Mouse (Mus musculus) embryonic facial prominence, embryonic 11.5 days (tissue): Measurements from ENCODE around the gene Vps26c. TPM values are rescaled to one million over a fixed set of nuclear protein-coding genes. Genes with fewer than 3 reads are reported as not detected.
"Not testable (repeated sequence)": the region's sequence is repeated elsewhere in the genome, so short reads cannot be mapped to it uniquely, and the experiment has no call there.

Experiments
- ATAC-seq: fragments of 200-750 bp; cut with Nextera tagmentation; replicated peaks from 2 replicates; pipeline ENCODE4 v1.8.0; 2017; ENCODE audit warnings: low read depth; ENCODE audit not compliant: insufficient number of reproducible peaks, low FRiP score, low TSS enrichment
- DNase-seq: peaks from one replicate; pipeline ENCODE4 v3.0.0-alpha.2; 2015; ENCODE audit warnings: low spot score
- H3K27ac ChIP-seq: fragments of 300-500 bp; sonication (generic); replicated peaks from 2 replicates; pipeline ENCODE4 v1.5.1; 2014; ENCODE audit warnings: mild to moderate bottlenecking, low read depth, low read length, control low read depth
- H3K27me3 ChIP-seq: fragments of 300-500 bp; sonication (generic); 2 replicates; pipeline ENCODE4 v1.6.1; 2014; ENCODE audit warnings: mild to moderate bottlenecking, low read length, moderate library complexity, mixed read lengths; ENCODE audit not compliant: control insufficient read depth, insufficient read depth
- H3K36me3 ChIP-seq: fragments of 300-500 bp; sonication (generic); replicated peaks from 2 replicates; pipeline ENCODE4 v1.6.1; 2014; ENCODE audit warnings: low read depth, mild to moderate bottlenecking, low read length, moderate library complexity, mixed read lengths; ENCODE audit not compliant: control insufficient read depth, insufficient read depth
- H3K4me1 ChIP-seq: fragments of 300-500 bp; sonication (generic); 2 replicates; pipeline ENCODE4 v1.6.1; 2014; ENCODE audit warnings: low read length, mixed read lengths; ENCODE audit not compliant: control insufficient read depth, insufficient read depth
- H3K4me2 ChIP-seq: fragments of 300-500 bp; sonication (generic); 2 replicates; pipeline ENCODE4 v1.6.1; 2014; ENCODE audit warnings: low read depth, mild to moderate bottlenecking, control low read depth, low read length, moderate library complexity
- H3K4me3 ChIP-seq: fragments of 300-500 bp; sonication (generic); 2 replicates; pipeline ENCODE4 v1.5.1; 2014; ENCODE audit warnings: low read depth, low read length, control low read depth
- H3K9ac ChIP-seq: fragments of 300-500 bp; sonication (generic); replicated peaks from 2 replicates; pipeline ENCODE4 v1.6.1; 2014; ENCODE audit warnings: mild to moderate bottlenecking, control low read depth, low read length
- H3K9me3 ChIP-seq: fragments of 300-500 bp; sonication (generic); replicated peaks from 2 replicates; pipeline ENCODE4 v1.6.1; 2016; ENCODE audit warnings: mild to moderate bottlenecking, low read length, inconsistent platforms, mixed read lengths; ENCODE audit not compliant: control insufficient read depth
- whole genome bisulfite sequencing: fragments of 180-500 bp; shearing (Covaris S2); extraction: QIAGEN DNeasy Blood & Tissue Kit; methylation state at CpG from one replicate; pipeline ENCODE4 v1.1.7; 2014; 5-methylcytosine and 5-hydroxymethylcytosine counted together
- polyA plus RNA-seq: library from polyadenylated mRNA; unstranded; fragments of >200 nt; fragmentation: Nextera tagmentation; extraction: Ambion mirVana; gene quantifications from 2 replicates; pipeline ENCODE4 v1.2.1, GENCODE M21; 2014

Vps26c gene
- polyA plus RNA-seq, 1 experiment from 2014 or later, result 61.2 TPM

DNA sequence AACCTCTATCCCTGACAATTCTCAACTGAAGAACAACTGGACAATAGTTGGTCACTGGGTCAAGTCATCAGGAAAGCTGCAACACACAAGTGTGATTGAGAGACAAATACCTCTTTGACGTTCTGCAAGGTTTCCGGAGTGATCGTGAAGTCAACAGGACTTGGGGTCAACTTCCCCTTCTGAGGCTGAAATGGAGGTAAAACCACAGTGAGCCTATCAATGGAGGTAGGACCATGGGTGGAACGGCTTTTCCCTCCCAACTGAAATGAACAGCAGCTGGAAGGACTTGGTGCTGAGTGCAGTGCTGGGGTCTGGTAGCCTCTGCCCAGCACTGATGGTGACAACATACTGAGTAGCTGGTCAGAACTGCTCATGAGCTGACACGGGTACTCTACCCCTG is 22.4 kb downstream of the Vps26c start:
- no peak overlapping the region for H3K27ac ChIP-seq
- no peak overlapping the region for H3K4me2 ChIP-seq
- H3K4me3 ChIP-seq, result no peak overlapping the region
- DNase-seq (no peak), ATAC-seq (no peak)
- no peaks in the 10 kb centered on the region for H3K27me3 ChIP-seq
- no peaks in the 10 kb centered on the region for H3K4me1 ChIP-seq
- 91% methylated on average over 5 of the region's 5 CpGs for WGBS
- no peak overlapping the region for H3K9ac ChIP-seq
- no peaks in the 10 kb centered on the region for H3K9me3 ChIP-seq
- H3K36me3 ChIP-seq, result peaks cover 6% of the 10 kb centered on the region

DNA sequence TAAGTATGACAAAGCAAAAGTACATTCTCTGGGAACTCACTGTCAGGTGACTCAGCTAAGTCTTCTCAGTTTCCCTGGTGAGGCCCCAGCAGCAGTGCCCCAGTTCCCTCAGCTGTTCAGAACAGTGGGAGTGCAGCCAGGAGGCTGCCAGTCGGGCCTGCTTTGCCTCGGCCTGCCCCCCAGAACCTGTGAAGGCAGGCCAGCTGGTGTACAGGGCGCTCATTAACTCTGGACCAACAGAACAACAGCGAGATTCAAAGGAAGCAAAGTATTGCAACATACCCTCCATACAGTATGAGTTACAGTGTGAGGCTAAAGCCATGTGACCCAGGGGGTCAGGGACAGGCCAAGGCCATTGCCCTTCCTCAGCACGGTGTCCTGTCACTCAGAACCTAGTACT is 28.7 kb downstream of the Vps26c start:
- 86% methylated on average over 5 of the region's 5 CpGs for WGBS
- no peaks in the 10 kb centered on the region for H3K27me3 ChIP-seq
- no peaks in the 10 kb centered on the region for H3K4me1 ChIP-seq
- no peak overlapping the region for H3K27ac ChIP-seq
- H3K4me3 ChIP-seq, result no peak overlapping the region
- no peaks in the 10 kb centered on the region; the same call in 1 of the 2 replicates for H3K36me3 ChIP-seq
- H3K9me3 ChIP-seq, result no peaks in the 10 kb centered on the region
- no peak for ATAC-seq
- no peak overlapping the region for H3K9ac ChIP-seq
- H3K4me2 ChIP-seq, result no peak overlapping the region
- DNase-seq, result no peak

DNA sequence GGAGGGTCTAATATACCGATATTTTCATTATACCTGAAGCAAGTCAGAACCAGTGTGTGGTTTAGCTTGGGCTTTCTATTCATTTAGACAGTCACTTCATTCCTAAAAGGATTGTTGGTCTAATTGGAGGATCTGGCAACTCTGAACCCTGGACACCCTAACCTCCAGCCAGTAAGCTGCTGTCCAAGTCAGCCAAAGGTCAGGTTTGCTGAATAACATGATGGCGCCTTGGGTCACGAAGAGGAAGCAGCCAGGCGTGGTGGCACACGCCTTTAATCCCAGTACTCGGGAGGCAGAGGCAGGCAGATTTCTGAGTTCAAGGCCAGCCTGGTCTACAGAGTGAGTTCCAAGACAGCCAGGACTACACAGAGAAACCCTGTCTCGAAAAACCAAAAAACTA is 29.5 kb downstream of the Vps26c start:
- not testable (repeated sequence) for H3K4me3 ChIP-seq, H3K36me3 ChIP-seq, ATAC-seq, H3K27ac ChIP-seq, H3K4me2 ChIP-seq, H3K9ac ChIP-seq, H3K27me3 ChIP-seq, H3K4me1 ChIP-seq, H3K9me3 ChIP-seq, DNase-seq
- WGBS, result 91% methylated on average over 7 of the region's 7 CpGs

DNA sequence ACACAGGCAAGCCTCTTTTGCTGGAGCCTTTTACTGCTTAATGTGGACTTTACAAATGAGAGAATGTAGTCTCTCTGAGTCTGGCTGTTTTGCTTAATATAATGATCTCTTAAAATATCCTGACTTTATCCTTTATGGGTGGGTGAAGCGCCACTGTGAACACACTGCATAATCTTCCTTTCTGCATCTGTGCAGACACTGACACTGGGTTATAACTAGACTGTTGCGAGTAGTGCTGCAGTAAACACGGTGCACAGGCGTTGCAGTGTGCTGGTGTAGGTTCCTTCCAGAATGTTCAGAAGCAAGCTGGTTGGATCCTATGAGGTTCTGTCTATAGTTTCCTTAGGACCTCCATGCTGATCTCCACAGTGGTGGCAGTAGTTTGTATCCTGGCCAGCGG is 37.3 kb downstream of the Vps26c start:
- DNase-seq, result no peak
- Histone ChIP-seq H3K9me3 (no peaks in the 10 kb centered on the region), H3K4me1 (no peaks in the 10 kb centered on the region), H3K9ac (no peak overlapping the region), H3K4me2 (no peak overlapping the region), H3K36me3 (no peaks in the 10 kb centered on the region), H3K27me3 (no peaks in the 10 kb centered on the region), H3K4me3 (no peak overlapping the region), H3K27ac (no peak overlapping the region)
- ATAC-seq, result no peak
- WGBS, result 87% methylated on average over 5 of the region's 5 CpGs

DNA sequence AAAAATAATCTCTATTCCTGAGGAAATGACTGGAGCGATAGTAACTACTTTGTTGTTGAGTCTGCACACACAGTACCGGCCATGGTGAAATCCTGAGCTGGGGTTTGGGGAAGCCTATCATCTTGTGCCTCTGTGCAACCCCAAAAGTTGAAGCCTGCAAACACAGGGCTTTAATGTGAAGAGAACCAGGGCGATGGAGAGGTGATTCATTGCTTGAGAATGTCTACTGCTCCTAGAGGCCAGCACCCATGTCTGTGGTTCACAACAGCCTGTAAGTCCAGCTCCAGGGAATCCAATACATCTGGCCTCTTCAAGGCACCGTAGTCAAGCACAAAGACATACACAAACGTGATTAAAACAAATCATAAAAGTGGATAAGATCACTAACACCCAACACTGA is 39.3 kb downstream of the Vps26c start:
- no peaks in the 10 kb centered on the region for H3K27me3 ChIP-seq
- H3K4me2 ChIP-seq, result no peak overlapping the region
- ATAC-seq, result no peak
- no peaks in the 10 kb centered on the region for H3K4me1 ChIP-seq
- no peak for DNase-seq
- WGBS, result 86% methylated on average over 5 of the region's 5 CpGs
- no peak overlapping the region for H3K4me3 ChIP-seq
- no peak overlapping the region for H3K27ac ChIP-seq
- H3K9me3 ChIP-seq, result no peaks in the 10 kb centered on the region
- no peaks in the 10 kb centered on the region for H3K36me3 ChIP-seq
- H3K9ac ChIP-seq, result no peak overlapping the region

DNA sequence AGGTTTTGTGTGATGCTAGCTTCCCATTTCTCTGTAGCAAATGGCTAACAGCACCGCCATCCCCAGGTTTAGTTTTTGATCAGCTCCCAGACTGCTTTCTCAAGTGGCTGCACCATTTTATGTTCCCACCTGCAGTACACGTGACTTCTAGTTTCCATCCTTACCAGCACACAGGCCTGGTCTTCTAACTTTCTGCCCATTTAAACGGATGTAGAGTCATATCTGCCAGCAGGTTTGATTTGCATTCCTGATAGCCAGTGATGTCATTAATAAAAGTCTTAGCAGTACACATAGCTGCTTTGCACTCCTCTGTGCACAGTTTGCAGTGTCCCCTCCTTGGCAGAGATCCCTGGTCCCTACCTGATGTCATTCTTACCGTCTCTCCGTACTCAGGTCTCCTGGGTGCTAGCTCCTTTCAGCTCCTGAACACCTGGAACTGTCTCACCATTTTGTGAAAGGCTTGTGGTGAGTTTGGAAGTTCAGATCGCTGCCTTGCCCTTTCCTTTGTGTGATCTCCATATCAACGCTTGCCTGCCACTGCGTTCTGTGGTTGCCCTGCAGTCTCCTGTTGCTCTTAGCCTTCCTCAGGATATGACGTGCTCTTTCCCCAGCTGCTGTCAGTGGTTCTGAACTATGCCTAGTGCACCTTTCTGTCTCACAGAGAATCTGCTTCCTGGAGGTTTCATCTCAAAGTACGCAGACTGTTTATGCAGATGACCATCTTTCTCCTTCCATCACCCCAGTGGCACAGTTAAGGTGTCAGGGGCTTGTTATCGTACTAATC is 41.7 kb downstream of the Vps26c start:
- Histone ChIP-seq H3K4me1 (no peaks in the 10 kb centered on the region), H3K27me3 (no peaks in the 10 kb centered on the region), H3K4me2 (no peak overlapping the region), H3K9me3 (no peaks in the 10 kb centered on the region), H3K4me3 (no peak overlapping the region), H3K27ac (no peak overlapping the region), H3K9ac (no peak overlapping the region), H3K36me3 (no peaks in the 10 kb centered on the region)
- 84% methylated on average over 11 of the region's 11 CpGs for WGBS
- ATAC-seq (no peak), DNase-seq (no peak)

DNA sequence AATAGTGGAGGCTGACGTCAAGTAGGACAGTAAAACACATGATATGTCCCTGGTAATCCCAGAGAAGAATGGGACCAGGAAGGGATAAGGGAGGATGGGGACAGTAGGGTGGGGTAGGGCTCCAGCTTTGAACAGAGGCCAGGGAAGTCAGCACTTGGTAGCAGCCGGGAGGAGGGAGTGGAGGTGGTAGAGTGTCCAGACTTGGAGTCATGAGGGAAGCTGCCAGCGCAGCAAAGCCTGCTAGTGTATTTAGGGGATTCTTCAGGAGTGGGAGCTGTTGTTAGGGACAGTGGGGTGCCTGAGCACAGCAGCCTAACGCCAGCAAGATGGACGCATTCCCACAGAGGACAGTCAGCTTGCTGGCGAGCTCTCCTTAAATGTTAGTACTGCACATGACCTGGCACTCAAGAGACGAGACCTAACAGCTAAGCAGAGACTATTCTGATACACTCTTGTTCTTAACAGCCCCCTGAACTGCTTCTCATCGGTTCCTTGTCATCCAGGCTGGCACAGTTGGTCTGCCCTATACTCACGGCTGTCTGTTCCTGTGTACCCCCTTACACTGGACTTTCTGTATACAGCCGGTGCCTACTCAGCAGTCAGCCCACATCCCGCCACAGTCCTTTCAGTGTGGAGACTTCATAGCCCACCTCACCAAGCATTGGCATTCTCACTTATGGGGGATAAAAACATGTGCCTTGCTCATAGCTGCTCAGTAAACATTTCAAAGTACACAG is 53.4 kb downstream of the Vps26c start:
- no peaks in the 10 kb centered on the region for H3K4me1 ChIP-seq
- no peaks in the 10 kb centered on the region; the same call in none of the 2 replicates for H3K36me3 ChIP-seq
- ATAC-seq (0 out of 2 replicates have a peak, but pooled peaks have one; percentile 35), DNase-seq (no peak)
- no peak overlapping the region for H3K9ac ChIP-seq
- WGBS, result 86% methylated on average over 11 of the region's 11 CpGs
- H3K4me3 ChIP-seq, result no peak overlapping the region
- H3K4me2 ChIP-seq, result no peak overlapping the region
- H3K9me3 ChIP-seq, result no peaks in the 10 kb centered on the region
- H3K27me3 ChIP-seq, result no peaks in the 10 kb centered on the region
- H3K27ac ChIP-seq, result no peak overlapping the region; the same call in 1 of the 2 replicates

DNA sequence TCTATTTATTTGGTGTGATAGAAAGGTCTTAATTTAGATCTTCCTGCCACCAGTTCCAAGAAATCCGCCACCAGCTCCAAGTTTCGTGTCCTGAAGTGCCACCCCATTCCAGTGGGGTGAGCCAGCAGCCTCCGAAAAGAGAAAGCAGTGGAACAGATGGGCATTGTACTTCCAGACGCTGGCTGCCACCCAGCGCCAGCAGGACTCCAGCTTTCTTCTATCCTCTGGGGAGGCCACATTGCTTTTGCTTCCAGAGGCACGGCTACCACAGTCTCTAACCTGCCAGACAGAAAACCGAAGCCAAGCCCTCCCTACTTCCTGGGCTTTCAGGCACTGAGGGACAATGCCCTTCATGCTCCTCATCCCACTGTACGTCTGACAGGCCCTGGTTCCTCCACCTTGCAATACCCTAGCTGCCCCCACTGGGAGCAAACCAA is 54.1 kb downstream of the Vps26c start:
- ATAC-seq (0 out of 2 replicates have a peak, but pooled peaks have one; percentile 17), DNase-seq (no peak)
- H3K9ac ChIP-seq, result no peak overlapping the region
- H3K36me3 ChIP-seq, result peaks cover 6% of the 10 kb centered on the region
- H3K4me1 ChIP-seq, result no peaks in the 10 kb centered on the region
- no peaks in the 10 kb centered on the region for H3K9me3 ChIP-seq
- H3K27me3 ChIP-seq, result no peaks in the 10 kb centered on the region
- H3K4me2 ChIP-seq, result no peak overlapping the region
- WGBS, result 72% methylated on average over 8 of the region's 8 CpGs
- no peak overlapping the region; the same call in 1 of the 2 replicates for H3K27ac ChIP-seq
- no peak overlapping the region for H3K4me3 ChIP-seq
